ENCODE assay signal across 14 mouse cellular contexts in the genomic region with DNA sequence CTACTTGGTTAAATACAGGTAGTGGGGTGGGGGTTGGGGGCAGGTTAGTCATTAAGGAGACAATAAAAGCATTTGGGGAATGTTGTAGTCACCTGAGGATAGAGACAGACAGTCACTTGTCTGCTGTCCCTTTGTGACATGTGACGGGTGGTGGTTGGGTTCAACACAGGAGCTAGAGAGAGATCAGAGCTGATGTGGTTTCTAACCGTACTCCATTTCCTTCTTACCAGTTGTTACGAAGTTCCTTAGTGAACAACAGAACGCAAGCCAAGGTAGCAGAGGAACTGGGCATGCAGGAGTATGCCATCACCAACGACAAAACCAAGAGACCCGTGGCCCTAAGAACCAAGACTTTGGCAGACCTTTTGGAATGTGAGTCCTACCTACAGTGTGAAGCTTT.
"Had no signal": no experiment of that assay in that cellular context is flagged by ENCODE, and none has a peak within 500 bp of the region (broad histone marks: within the 10 kb centered on the region; RNA-seq: fewer than 3 reads in every experiment).

No protein-coding gene starts in this region.

- H3K27me3 ChIP-seq: intestine, embryonic 15.5 days; kidney, embryonic 15.5 days; limb, embryonic 15.5 days; liver, embryonic 12.5 days; megakaryocyte, embryonic 14.5 days; midbrain, embryonic 15.5 days; stomach, embryonic 15.5 days had no signal

- ATAC-seq: intestine, embryonic 15.5 days; liver, embryonic 12.5 days; midbrain, embryonic 15.5 days had no signal

- H3K4me3 ChIP-seq: intestine, embryonic 15.5 days; kidney, embryonic 15.5 days; limb, embryonic 15.5 days; liver, embryonic 12.5 days; megakaryocyte, embryonic 14.5 days; midbrain, embryonic 15.5 days; stomach, embryonic 15.5 days had no signal

- H3K4me1 ChIP-seq: intestine, embryonic 15.5 days; kidney, embryonic 15.5 days; limb, embryonic 15.5 days; liver, embryonic 12.5 days; midbrain, embryonic 15.5 days; stomach, embryonic 15.5 days had no signal

- DNase-seq: kidney, adult 2 months; kidney, postnatal 14 days; lung, embryonic 14.5 days; lung, postnatal 10 days; lung, postnatal 4 days; right cerebral cortex, postnatal 14 days had no signal

- H3K9me3 ChIP-seq: intestine, embryonic 15.5 days; kidney, embryonic 15.5 days; limb, embryonic 15.5 days; liver, embryonic 12.5 days; megakaryocyte, embryonic 14.5 days; midbrain, embryonic 15.5 days; stomach, embryonic 15.5 days had no signal

- H3K9ac ChIP-seq: intestine, embryonic 15.5 days; kidney, embryonic 15.5 days; limb, embryonic 15.5 days; liver, embryonic 12.5 days; lung, embryonic 14.5 days; midbrain, embryonic 15.5 days; stomach, embryonic 15.5 days had no signal

- H3K4me2 ChIP-seq: intestine, embryonic 15.5 days; kidney, embryonic 15.5 days; limb, embryonic 15.5 days; liver, embryonic 12.5 days; lung, embryonic 14.5 days; midbrain, embryonic 11.5 days; midbrain, embryonic 15.5 days; stomach, embryonic 15.5 days had no signal

- H3K27ac ChIP-seq: intestine, embryonic 15.5 days; kidney, embryonic 15.5 days; limb, embryonic 15.5 days; liver, embryonic 12.5 days; midbrain, embryonic 15.5 days; stomach, embryonic 15.5 days had no signal
